Mouse (Mus musculus): ENCODE data around the gene Slc10a6.

GRCm38 (mm10) chr5:103655346-103656118 is 26.3 kb upstream of the Slc10a6 start, which contains the start of gene 1700016H13Rik:
- TF ChIP-seq CTCF (conservative IDR thresholded peaks at IDR 0.05 in 1 of 2, IDR thresholded peaks at IDR 0.05 in 1 of 2; ENCODE audit: low read depth in 2 of 2, low read length in 2 of 2): peak in 1 of 2 experiments; percentile 40; a peak in 2 of 4 replicates
- TF ChIP-seq POLR2A (IDR thresholded peaks at IDR 0.05; ENCODE audit: low read depth, low read length): no peak
- no peak for TF ChIP-seq SMC3 (IDR thresholded peaks at IDR 0.05; ENCODE audit: low read depth, low read length)
- no peak for TF ChIP-seq USF2 (conservative IDR thresholded peaks at IDR 0.05; ENCODE audit: low read depth, low read length)
- TF ChIP-seq USF1 (IDR thresholded peaks at IDR 0.05; ENCODE audit: low read depth, low read length): no peak
- TF ChIP-seq TCF12 (IDR thresholded peaks at IDR 0.05; ENCODE audit: low read depth, low read length): no peak
- TF ChIP-seq EP300 (IDR thresholded peaks at IDR 0.05; ENCODE audit: low read length): no peak
- no peak for TF ChIP-seq ELF1 (IDR thresholded peaks at IDR 0.05; ENCODE audit: low read depth, low read length)
- TF ChIP-seq GABPA (IDR thresholded peaks at IDR 0.05; ENCODE audit: insufficient replicate concordance, low read depth, low read length): no peak
- TF ChIP-seq KAT2A (IDR thresholded peaks at IDR 0.05; ENCODE audit: insufficient replicate concordance, low read length): no peak
